Mouse (Mus musculus) kidney, postnatal 0 days (tissue): ENCODE results near the gene Chchd3. TPM values are rescaled to one million over a fixed set of nuclear protein-coding genes. Genes with fewer than 3 reads are reported as not detected.

Experiments used
- ATAC-seq: fragments of 200-750 bp; cut with Nextera tagmentation; replicated peaks from 2 replicates; pipeline ENCODE4 v1.8.0; 2017; ENCODE audit warnings: low read depth, moderate number of reproducible peaks, moderate TSS enrichment, moderate library complexity; ENCODE audit not compliant: low FRiP score
- DNase-seq: peaks from one replicate; pipeline ENCODE4 v3.0.0-alpha.2; 2016; ENCODE audit warnings: low spot score
- H3K27ac ChIP-seq: fragments of 300-500 bp; sonication (generic); 2 replicates; pipeline ENCODE4 v1.5.1; 2014; ENCODE audit warnings: mild to moderate bottlenecking
- H3K27me3 ChIP-seq: fragments of 300-500 bp; sonication (generic); 2 replicates; pipeline ENCODE4 v1.6.1; 2014; ENCODE audit warnings: low read length, mixed read lengths; ENCODE audit not compliant: insufficient read depth
- H3K36me3 ChIP-seq: fragments of 300-500 bp; sonication (generic); 2 replicates; pipeline ENCODE4 v1.6.1; 2014; ENCODE audit warnings: low read length, mixed read lengths; ENCODE audit not compliant: insufficient read depth
- H3K4me1 ChIP-seq: fragments of 300-500 bp; sonication (generic); replicated peaks from 2 replicates; pipeline ENCODE4 v1.6.1; 2014; ENCODE audit warnings: antibody characterized with exemption, low read length, mixed read lengths; ENCODE audit not compliant: insufficient read depth
- H3K4me2 ChIP-seq: fragments of 300-500 bp; sonication (generic); 2 replicates; pipeline ENCODE4 v1.6.1; 2014; ENCODE audit warnings: mild to moderate bottlenecking, low read length, moderate library complexity, mixed read lengths
- H3K4me3 ChIP-seq: fragments of 300-500 bp; sonication (generic); replicated peaks from 2 replicates; pipeline ENCODE4 v1.5.1; 2014; ENCODE audit warnings: low read depth, low read length
- H3K9ac ChIP-seq: fragments of 300-500 bp; sonication (generic); 2 replicates; pipeline ENCODE4 v1.6.1; 2014; ENCODE audit warnings: low read depth, low read length
- H3K9me3 ChIP-seq: fragments of 300-500 bp; sonication (generic); replicated peaks from 2 replicates; pipeline ENCODE4 v1.6.1; 2016; ENCODE audit warnings: low read length, inconsistent platforms, mixed read lengths
- CTCF ChIP-seq: IDR thresholded peaks from 2 replicates; pipeline ENCODE4 v1.5.1; 2016; ENCODE audit warnings: antibody characterized with exemption, low read depth, mild to moderate bottlenecking, moderate library complexity
- WGBS: fragments of 180-500 bp; shearing (Covaris S2); extraction: QIAGEN DNeasy Blood & Tissue Kit; methylation state at CpG from one replicate; pipeline ENCODE4 v1.1.7; 2014; 5-methylcytosine and 5-hydroxymethylcytosine counted together
- polyA plus RNA-seq: library from polyadenylated mRNA; unstranded; fragments of >200 nt; fragmentation: Nextera tagmentation; extraction: Ambion mirVana; gene quantifications from 2 replicates; pipeline ENCODE4 v1.2.1, GENCODE M21; 2015

Chchd3 gene
- polyA plus RNA-seq, 1 experiment from 2014 or later, result 154 TPM

DNA sequence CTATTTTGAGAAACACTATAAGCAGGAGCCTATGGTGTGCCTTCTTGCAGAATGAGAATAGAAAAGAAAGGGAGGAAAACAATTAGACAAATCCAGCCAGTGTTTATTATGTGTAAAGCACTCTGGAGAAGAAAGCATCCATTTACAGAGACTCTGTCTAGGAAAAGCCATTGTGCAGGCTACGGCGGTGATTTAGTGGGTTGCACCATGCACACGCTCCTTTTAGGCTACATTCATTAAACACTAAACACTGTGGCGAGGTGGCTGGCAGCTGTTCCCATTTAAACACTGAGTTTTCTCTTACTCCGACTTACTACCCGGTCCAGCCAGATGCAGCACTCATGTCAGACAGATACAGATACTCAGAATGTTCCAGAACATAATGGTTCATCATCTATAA lies 311.3 kb downstream of the Chchd3 start:
- H3K27me3 ChIP-seq, result no peaks in the 10 kb centered on the region
- no peak overlapping the region for H3K27ac ChIP-seq
- ATAC-seq, result no peak
- no peak overlapping the region for H3K9ac ChIP-seq
- DNase-seq, result no peak
- no peaks in the 10 kb centered on the region; the same call in 1 of the 2 replicates for H3K9me3 ChIP-seq
- H3K36me3 ChIP-seq, result no peaks in the 10 kb centered on the region
- H3K4me3 ChIP-seq, result no peak overlapping the region
- no peak for TF ChIP-seq CTCF
- no peaks in the 10 kb centered on the region for H3K4me1 ChIP-seq
- no peak overlapping the region for H3K4me2 ChIP-seq
- 62% methylated on average over 6 of the region's 6 CpGs for WGBS

- Histone ChIP-seq H3K4me3 (no peak overlapping the region), H3K9ac (no peak overlapping the region), H3K4me2 (no peak overlapping the region), H3K9me3 (no peaks in the 10 kb centered on the region; the same call in 1 of the 2 replicates), H3K36me3 (no peaks in the 10 kb centered on the region), H3K4me1 (no peaks in the 10 kb centered on the region), H3K27ac (no peak overlapping the region), H3K27me3 (no peaks in the 10 kb centered on the region)
- TF ChIP-seq CTCF, result no peak
- ATAC-seq (no peak), DNase-seq (peak; percentile 70)
- WGBS, result 35% methylated on average over 2 of the region's 2 CpGs
Measured at GRCm38 (mm10) chr6:32747333-32747732, 312.7 kb downstream of the Chchd3 start.

Other genes with a start within 250 kb of the Chchd3 start
- gene Exoc4, start 188.8 kb upstream of the Chchd3 start, polyA plus RNA-seq, result 18.1 and 21.6 TPM in 2 replicates